Mouse (Mus musculus): Measurements from ENCODE around the gene Mphosph6.

Gene Mphosph6

GRCm38 (mm10) chr8:117771115-117771836, 30.5 kb downstream of the Mphosph6 start:
- DNase-seq (ENCODE audit: low read depth), result no peak

DNA sequence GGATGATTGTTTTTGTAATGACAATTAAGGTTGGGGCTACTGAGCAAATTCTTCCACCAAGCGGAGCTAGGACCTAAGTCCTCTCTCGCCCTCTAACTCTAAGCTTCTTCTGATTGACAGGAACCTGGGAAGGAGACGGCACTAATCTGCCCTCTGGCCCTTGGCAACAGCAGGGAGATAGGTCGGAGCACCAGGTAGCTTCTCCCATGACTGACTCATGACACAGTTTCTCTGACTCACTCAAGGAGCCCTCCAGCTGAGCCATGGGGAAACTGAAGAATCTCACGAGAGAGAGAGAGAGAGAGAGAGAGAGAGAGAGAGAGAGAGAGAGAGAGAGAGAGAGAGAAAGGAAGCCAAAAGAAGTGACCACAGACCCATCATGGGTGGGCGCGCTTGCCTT, 32.8 kb downstream of the Mphosph6 start:
- no peak for DNase-seq (ENCODE audit: low read depth)

DNA sequence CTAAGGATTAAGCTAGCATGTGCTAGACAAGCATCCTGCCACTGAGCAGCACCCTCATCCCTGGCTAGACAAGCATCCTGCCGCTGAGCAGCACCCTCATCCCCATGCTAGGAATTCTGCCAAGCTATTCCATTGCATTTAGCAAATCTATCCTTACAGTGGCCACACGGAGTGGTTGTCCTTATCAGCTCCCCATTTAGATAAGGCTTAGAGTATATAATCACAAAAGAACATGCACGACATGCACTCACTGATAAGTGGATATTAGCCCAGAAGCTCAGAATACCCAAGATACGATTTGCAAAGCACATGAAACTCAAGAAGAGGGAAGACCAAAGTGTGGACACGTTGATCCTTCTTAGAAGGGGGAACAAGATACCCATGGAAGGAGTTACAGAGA, 35.8 kb downstream of the Mphosph6 start:
- DNase-seq (ENCODE audit: low read depth), result no peak

DNA sequence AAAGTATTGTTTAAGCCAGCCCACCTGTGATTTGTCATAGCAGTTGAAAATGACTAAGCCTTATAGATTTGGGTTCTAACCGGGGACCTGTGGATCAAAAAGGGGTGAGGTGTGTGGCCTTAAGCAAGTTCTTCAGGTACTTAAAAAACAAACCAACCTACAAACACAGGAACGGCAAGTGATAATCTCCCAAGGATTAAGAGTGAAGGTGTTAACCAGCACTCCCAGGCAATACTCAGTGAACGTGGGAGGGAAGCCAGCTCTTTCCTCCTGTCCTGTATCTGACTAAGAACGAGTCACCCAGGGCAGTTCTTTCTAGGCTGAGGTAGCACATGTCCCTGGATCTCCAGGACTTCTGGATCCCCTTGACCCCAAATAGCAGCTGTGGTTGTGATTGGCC, 37.1 kb downstream of the Mphosph6 start:
- no peak for DNase-seq (ENCODE audit: low read depth)

DNA sequence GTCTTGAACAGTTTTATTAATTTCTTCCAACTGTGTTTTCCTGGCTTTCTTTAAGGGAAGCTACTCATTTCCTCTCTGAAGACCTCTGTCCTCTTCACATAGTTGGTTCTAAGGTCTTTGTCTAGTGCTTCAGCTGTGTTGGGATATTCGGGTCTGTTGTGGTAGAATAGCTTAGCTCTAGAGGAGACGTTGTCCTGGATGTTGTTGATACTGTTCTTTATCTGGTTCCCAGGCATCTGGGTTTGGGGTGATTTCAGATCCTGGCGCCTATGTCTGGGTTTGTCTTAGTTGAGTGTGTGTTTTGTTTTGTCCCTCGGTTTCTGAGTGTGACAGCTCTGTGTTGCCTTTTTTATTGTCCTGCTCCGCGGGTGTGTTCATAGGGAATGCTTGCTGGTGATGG, 39.0 kb downstream of the Mphosph6 start:
- no peak for DNase-seq (ENCODE audit: low read depth)

DNA sequence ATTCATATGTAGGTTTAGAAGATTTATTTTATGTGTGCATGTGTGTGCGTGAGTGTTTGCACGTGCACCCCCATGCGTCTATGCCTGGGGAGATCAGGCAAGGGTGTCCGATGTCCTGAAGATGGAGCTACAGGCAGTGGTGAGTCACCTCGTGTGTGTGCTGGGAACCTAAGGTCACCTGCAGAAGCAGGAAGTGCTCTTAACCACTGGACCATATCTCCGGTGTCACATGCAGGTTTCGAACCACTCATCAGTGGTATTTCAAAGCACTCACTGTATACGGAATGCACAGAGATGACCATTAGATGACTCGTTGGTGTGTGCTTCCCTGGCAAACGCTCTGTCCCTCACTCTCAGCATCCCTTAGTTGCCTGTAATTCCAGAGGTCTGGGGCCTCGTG, 43.8 kb downstream of the Mphosph6 start:
- peak; percentile 33 for DNase-seq (ENCODE audit: low read depth)

DNA sequence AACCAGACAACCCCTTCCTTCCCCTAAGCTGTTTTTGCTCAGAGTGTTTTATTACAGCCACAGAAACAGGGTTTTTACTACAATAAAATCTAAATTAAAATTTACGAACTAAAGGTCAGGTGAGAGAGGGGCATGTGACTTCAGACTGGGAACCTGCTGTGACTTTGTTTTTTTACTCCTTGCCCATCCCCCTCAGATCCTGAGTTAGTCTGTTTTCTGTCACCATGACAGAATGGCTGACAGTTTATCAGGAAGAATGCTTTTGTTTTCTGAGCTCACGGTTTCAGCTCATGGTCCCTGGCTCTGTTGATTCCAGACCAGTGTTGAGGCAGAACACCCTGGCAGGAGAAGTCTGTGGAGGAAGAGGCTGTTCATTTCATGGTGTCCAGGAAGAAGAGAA, 52.3 kb downstream of the Mphosph6 start:
- DNase-seq (ENCODE audit: low read depth), result no peak

DNA sequence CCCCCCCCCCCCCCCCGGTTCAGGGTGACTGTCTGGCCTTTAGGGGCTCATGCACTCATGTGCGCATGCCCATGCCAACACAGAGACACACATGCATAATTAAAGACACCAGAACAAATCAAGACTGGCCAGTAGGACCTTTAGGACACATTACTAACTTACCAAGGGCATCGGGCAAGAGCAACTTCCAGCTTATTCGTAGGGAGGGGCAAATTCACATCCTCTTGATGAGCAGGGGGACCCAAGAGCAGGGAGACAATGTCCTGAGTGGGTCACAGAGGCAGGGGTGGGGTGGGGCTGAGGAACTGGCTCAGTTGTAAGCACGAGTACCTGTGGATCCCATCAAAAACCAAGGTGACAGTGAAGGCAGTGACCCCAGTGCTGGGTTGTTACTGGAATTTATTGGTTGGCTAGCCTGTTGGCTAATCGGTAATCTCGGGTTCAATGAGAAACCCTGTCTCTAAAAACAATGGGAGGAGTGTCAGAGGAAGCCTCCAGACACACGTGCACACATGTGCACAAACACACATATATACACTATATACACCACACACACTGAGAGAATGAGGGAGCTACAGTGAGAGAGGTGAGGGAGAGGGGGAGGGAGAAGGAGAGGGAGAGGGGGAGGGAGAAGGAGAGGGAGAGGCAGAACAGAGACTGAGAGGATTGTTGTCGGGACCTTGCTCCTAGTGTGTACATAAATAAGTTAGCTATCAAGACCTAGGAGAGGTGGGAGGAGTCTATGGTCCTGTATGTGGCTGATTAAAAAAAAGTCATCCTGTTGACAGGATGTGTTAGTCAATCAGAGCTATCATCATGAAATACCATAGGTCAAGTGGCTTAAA, 53.6 kb downstream of the Mphosph6 start:
- DNase-seq (ENCODE audit: low read depth), result peak; percentile 17

DNA sequence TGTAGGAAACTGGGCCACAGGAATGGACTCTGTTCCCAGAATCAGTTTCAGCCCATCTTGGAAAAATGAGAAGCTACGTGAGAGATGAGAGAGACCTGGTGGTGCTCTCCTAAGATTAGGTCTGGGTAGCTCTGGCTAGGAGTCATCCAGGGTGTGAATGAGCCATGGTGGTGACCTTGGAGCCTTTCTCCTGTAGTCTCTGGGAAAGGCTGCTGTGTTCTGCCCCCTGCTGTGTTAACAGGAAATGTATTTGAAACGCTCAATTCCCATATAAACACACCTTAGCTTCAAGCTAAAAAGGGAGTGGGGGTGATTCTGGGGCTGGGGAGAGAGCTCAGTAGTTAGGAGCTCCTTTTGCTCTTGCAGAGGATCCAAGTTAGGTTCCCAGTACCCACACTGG, 54.3 kb downstream of the Mphosph6 start:
- no peak for DNase-seq (ENCODE audit: low read depth)

GRCm38 (mm10) chr8:117746651-117747050, 55.1 kb downstream of the Mphosph6 start:
- no peak for DNase-seq (ENCODE audit: low read depth)

- no peak for DNase-seq (ENCODE audit: low read depth)
Observed at GRCm38 (mm10) chr8:117742431-117743012, 59.2 kb downstream of the Mphosph6 start.

Measured in 416B (cell line).